ENCODE assay signal across 12 mouse cellular contexts in genomic region chr8:111218107-111218506, GRCm38 (mm10). TPM values are rescaled to one million over a fixed set of nuclear protein-coding genes. Genes with fewer than 3 reads are reported as not detected.
A peak's percentile ranks its signal among the peaks of the same experiment; 100 is the strongest.
DNase-seq lines count a peak whose midpoint lies in the region; ATAC-seq and TF ChIP-seq lines count a peak whose summit lies in the region.
"Had no signal": no experiment of that assay in that cellular context is flagged by ENCODE, and none has a peak within 500 bp of the region (broad histone marks: within the 10 kb centered on the region; RNA-seq: fewer than 3 reads in every experiment).

No protein-coding gene starts in this region.

- no peaks in the 10 kb centered on the region for H3K9me3 ChIP-seq in hindbrain, embryonic 14.5 days (ENCODE audit: control insufficient read depth, low read length)
- no peaks in the 10 kb centered on the region for H3K9me3 ChIP-seq in hindbrain, embryonic 12.5 days (replicated peaks)
- H3K9me3 ChIP-seq in forebrain, postnatal 0 days (ENCODE audit: low read length): no peaks in the 10 kb centered on the region

- no peak overlapping the region for H3K27ac ChIP-seq in hindbrain, embryonic 14.5 days
- no peak overlapping the region for H3K27ac ChIP-seq in hindbrain, embryonic 12.5 days
- no peak overlapping the region for H3K27ac ChIP-seq in forebrain, postnatal 0 days (ENCODE audit: low read depth, low read length)
- H3K27ac ChIP-seq in left cerebral cortex, adult 2 months: no peak overlapping the region

- H3K4me1 ChIP-seq in hindbrain, embryonic 14.5 days (replicated peaks; ENCODE audit: control insufficient read depth, insufficient read depth, low read length): no peaks in the 10 kb centered on the region
- no peaks in the 10 kb centered on the region for H3K4me1 ChIP-seq in hindbrain, embryonic 12.5 days
- H3K4me1 ChIP-seq in forebrain, postnatal 0 days (ENCODE audit: insufficient read depth): peaks cover 5% of the 10 kb centered on the region

- H3K4me3 ChIP-seq in hindbrain, embryonic 14.5 days (replicated peaks; ENCODE audit: low read length): no peak overlapping the region
- no peak overlapping the region for H3K4me3 ChIP-seq in hindbrain, embryonic 12.5 days
- H3K4me3 ChIP-seq in forebrain, postnatal 0 days (ENCODE audit: low read depth, low read length): no peak overlapping the region
- no peak overlapping the region for H3K4me3 ChIP-seq in left cerebral cortex, adult 2 months

- TF ChIP-seq CTCF in forebrain, postnatal 0 days (IDR thresholded peaks at IDR 0.05; ENCODE audit: low read depth): no peak
- no peak for TF ChIP-seq CTCF in left cerebral cortex, adult 2 months (IDR thresholded peaks at IDR 0.05)

- intact Hi-C loops in left cerebral cortex, adult 2 months (cut with DNase I): loop anchor here (2.0 kb wide), 1 partner anchor 41 kb away; the partner anchor contains the start of gene Glg1

- no peaks in the 10 kb centered on the region for H3K36me3 ChIP-seq in hindbrain, embryonic 14.5 days (replicated peaks; ENCODE audit: control insufficient read depth, insufficient read depth)
- H3K36me3 ChIP-seq in hindbrain, embryonic 12.5 days: no peaks in the 10 kb centered on the region
- H3K36me3 ChIP-seq in forebrain, postnatal 0 days (ENCODE audit: insufficient read depth): no peaks in the 10 kb centered on the region

- ATAC-seq in hindbrain, embryonic 14.5 days (ENCODE audit: low FRiP score): no peak
- ATAC-seq in hindbrain, embryonic 12.5 days (ENCODE audit: low FRiP score): no peak
- peak; percentile 84 for ATAC-seq in forebrain, postnatal 0 days
- no peak for ATAC-seq in monocyte, adult 5-6 weeks (replicated peaks; ENCODE audit: insufficient number of reproducible peaks, low FRiP score, low TSS enrichment, poor library complexity, severe bottlenecking)
- ATAC-seq in erythroid progenitor cell, adult 5-6 weeks (replicated peaks; ENCODE audit: low FRiP score, poor library complexity, severe bottlenecking): no peak
- ATAC-seq: CD4-positive, CD25-positive, alpha-beta regulatory T cell, adult 4 months had no signal

- no peak overlapping the region for H3K4me2 ChIP-seq in hindbrain, embryonic 14.5 days (replicated peaks)
- no peak overlapping the region for H3K4me2 ChIP-seq in hindbrain, embryonic 12.5 days (replicated peaks)
- no peak overlapping the region for H3K4me2 ChIP-seq in forebrain, postnatal 0 days (ENCODE audit: low read depth)

- WGBS in hindbrain, embryonic 14.5 days: 61% methylated on average over 3 of the region's 3 CpGs
- 68% methylated on average over 3 of the region's 3 CpGs for WGBS in hindbrain, embryonic 12.5 days
- 43% methylated on average over 3 of the region's 3 CpGs for WGBS in forebrain, postnatal 0 days

- no peak overlapping the region for H3K9ac ChIP-seq in hindbrain, embryonic 14.5 days
- H3K9ac ChIP-seq in hindbrain, embryonic 12.5 days: no peak overlapping the region
- no peak overlapping the region for H3K9ac ChIP-seq in forebrain, postnatal 0 days

- no peaks in the 10 kb centered on the region for H3K27me3 ChIP-seq in hindbrain, embryonic 14.5 days (ENCODE audit: control insufficient read depth, insufficient read depth, low read length)
- no peaks in the 10 kb centered on the region for H3K27me3 ChIP-seq in hindbrain, embryonic 12.5 days
- no peaks in the 10 kb centered on the region for H3K27me3 ChIP-seq in forebrain, postnatal 0 days (ENCODE audit: insufficient read depth, low read length)

- DNase-seq in hindbrain, embryonic 14.5 days (ENCODE audit: low spot score): peak; percentile 32
- DNase-seq in forebrain, postnatal 0 days: peak; percentile 82
- DNase-seq in left cerebral cortex, adult 2 months (ENCODE audit: extremely low spot score in 1 of 2, low spot score in 2 of 2): peak; percentile 40 to 59
- peak; percentile 64 to 80 for DNase-seq in right cerebral cortex, postnatal 36 days (ENCODE audit: low spot score in 2 of 2)
- no peak for DNase-seq in kidney, adult 11 months
- DNase-seq: gastrocnemius, postnatal 10 days; lung, postnatal 10 days; thymus, postnatal 25 days had no signal

RNA-seq across cellular contexts. Expression of gene Glg1, which starts 40.9 kb away (rescaled TPM):
- polyA plus RNA-seq in hindbrain, embryonic 14.5 days (2014; fragmentation: Nextera tagmentation; extraction: Ambion mirVana): 85.8 and 89.0 TPM in 2 replicates
- polyA plus RNA-seq in hindbrain, embryonic 12.5 days (2016; fragmentation: Nextera tagmentation; extraction: Ambion mirVana): 104 and 109 TPM in 2 replicates
- 32.1 and 45.0 TPM in 2 replicates for total RNA-seq in forebrain, postnatal 0 days (2014; rRNA removed)
- polyA plus RNA-seq in forebrain, postnatal 0 days (2015; fragmentation: Nextera tagmentation; extraction: Ambion mirVana): 35.0 and 49.7 TPM in 2 replicates
- total RNA-seq in left cerebral cortex, adult 2 months (2021): 100 to 1,000 TPM; 146 to 148 TPM
- total RNA-seq in monocyte, adult 5-6 weeks (2017): 38.0 to 80.4 TPM (median 38.5 TPM) in 3 replicates
- total RNA-seq in erythroid progenitor cell, adult 5-6 weeks (2015; ENCODE audit: low replicate concordance): 36.5 and 39.3 TPM in 2 replicates
- 49.4 and 62.3 TPM in 2 replicates for total RNA-seq in erythroid progenitor cell, adult 5-6 weeks (2017; ENCODE audit: low replicate concordance)
